Mouse (Mus musculus): ENCODE results near the gene Ppm1l.

GRCm38 (mm10) chr3:69282406-69282805 lies 34.3 kb upstream of the Ppm1l start:
- TF ChIP-seq ZMIZ1 (IDR thresholded peaks at IDR 0.05; ENCODE audit: low read depth, low read length) (no peak), RAD21 (IDR thresholded peaks at IDR 0.05; ENCODE audit: low read depth, low read length) (no peak), POLR2AphosphoS2 (IDR thresholded peaks at IDR 0.05; ENCODE audit: low read length) (no peak), POLR2A (IDR thresholded peaks at IDR 0.05; ENCODE audit: control insufficient read depth in 1 of 2, insufficient read depth in 1 of 2, low read depth in 1 of 2, low read length in 2 of 2, poor library complexity in 1 of 2) (no peak), ZC3H11A (IDR thresholded peaks at IDR 0.05; ENCODE audit: low read depth, low read length) (no peak), CHD1 (IDR thresholded peaks at IDR 0.05; ENCODE audit: low read depth, low read length) (no peak)
